Mouse (Mus musculus) G1E-ER4 (cell line): ENCODE results near the gene Commd1. TPM values are rescaled to one million over a fixed set of nuclear protein-coding genes. Genes with fewer than 3 reads are reported as not detected.

Experiments
- GATA1 ChIP-seq: IDR thresholded peaks from one replicate; pipeline ENCODE4 v1.8.0; 2012; ENCODE audit warnings: low read length, inconsistent platforms
- polyA plus RNA-seq: library from polyadenylated mRNA; stranded (reverse); fragments of >175 nt; gene quantifications from 2 replicates; pipeline ENCODE4 v1.2.3, GENCODE M21; 2012

Gene Commd1
- polyA plus RNA-seq, 1 experiment, result 29.9 TPM

GRCm38 (mm10) chr11:22864305-22865060 is 117.7 kb downstream of the Commd1 start:
- TF ChIP-seq GATA1, result no peak

DNA sequence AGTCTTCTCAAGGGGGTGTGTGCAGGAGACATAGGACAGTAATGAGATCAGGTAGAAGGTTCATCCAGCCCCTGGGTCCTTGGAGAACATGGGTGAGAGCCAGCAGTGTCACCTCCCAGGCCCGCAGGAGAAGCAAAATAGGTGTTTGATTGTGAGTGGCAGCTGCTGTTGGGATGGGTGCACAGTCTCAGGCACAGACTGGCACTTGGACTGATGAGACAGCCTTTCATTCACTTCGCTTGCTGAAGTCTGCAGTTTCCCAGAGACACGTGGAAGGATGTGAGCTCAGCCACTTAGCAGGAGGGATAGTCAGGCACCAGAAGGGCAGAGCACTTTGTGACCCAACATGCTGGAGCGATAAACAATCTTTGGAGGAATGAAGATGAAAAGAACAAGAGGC is 118.6 kb downstream of the Commd1 start:
- no peak for TF ChIP-seq GATA1

GRCm38 (mm10) chr11:22861315-22861714 is 120.9 kb downstream of the Commd1 start:
- TF ChIP-seq GATA1, result no peak

DNA sequence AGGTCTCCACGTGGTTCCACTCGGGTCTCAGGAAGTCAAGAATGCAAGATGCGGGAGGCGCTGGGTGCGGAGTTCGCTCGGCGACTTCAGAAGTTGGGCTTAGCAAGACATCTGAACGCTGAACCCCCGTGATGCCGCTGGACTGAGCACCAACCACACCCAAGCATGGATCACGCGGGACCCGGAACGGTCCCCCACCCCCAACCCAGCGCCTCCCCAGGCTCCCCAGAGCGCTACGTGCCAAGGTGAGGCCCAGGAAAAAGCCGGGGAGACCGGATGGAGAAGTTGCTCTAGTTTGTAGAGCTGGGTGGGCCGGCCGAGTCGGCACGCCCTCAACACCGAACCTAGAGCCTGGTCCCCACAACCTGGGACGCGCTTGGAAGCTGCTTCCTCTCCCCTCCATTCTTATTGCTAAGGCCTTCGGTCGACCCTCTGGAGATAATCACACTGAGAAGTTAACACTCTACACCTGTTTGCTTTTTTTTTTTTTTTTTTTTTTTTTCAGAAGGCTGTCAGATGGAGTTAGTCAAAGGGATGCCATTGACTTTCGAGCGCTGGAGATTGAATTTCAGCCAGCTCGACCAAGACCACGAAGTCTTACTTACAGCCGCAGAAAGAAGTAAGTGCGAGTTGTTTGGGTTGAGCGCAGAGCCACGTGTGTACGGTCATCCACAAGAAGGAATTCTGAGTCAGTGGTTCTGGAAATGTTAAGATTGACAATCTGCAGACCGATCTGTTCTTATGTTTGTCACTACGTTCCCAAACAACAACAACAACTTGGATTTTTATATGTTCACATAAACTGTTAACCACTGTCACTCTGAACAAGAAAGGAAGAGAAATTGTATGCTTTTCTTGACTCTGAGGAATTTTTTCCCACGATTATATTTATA is 121.6 kb downstream of the Commd1 start, which contains the start of gene B3gnt2:
TSS of gene B3gnt2 (minus strand) at position 627 of the 893 bp plus-strand sequence.
- TF ChIP-seq GATA1, result no peak

- no peak for TF ChIP-seq GATA1
Measured at GRCm38 (mm10) chr11:22859633-22860334, 122.4 kb downstream of the Commd1 start.

DNA sequence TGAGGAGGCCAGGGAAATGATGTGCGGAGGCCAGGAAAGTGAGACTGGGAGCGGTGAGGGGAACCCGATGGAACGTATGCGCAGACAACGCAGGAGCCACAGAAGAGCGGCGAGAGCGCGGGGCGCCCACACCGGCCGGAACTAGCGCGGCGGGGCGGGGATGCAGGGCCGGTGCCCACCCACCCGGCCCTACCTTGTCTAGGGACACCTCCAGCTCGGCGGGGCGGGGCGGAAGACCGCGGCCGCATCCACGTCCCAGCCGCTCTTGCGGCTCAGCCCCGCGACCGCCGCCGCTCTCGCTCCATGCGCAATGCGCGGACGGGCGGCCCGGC is 122.9 kb downstream of the Commd1 start:
- no peak for TF ChIP-seq GATA1

GRCm38 (mm10) chr11:22858441-22859300 is 123.5 kb downstream of the Commd1 start:
- no peak for TF ChIP-seq GATA1

GRCm38 (mm10) chr11:22857705-22858440 is 124.3 kb downstream of the Commd1 start:
- TF ChIP-seq GATA1, result no peak

DNA sequence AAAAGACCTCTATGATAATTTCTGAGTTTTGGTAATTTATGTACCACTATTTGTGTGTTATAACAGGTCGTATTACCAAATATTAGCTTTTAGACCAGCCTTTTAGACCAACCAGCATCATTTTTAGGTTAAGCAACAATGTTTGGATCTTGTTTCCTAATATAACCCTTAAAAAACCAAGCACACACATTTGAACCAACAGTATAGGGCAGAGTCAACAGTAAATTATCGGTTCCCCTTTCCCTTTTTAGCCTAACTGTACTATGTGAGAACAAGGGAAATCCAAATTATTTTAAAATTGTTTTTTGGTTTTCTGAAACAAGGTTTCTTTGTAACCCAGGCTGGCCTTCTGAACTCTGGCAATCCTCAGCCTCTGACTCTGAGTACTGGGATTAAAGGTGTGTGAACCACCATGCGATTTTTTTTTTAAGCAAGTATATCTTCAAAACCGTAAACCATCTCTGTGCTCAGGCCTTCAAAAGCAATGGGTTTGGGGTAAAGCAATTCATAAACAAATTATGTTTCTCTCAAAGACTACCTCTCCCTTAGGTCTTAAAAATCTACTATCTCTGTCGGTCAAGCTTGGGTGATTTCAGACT is 125.0 kb downstream of the Commd1 start:
- TF ChIP-seq GATA1, result no peak

GRCm38 (mm10) chr11:22856371-22856965 is 125.7 kb downstream of the Commd1 start:
- no peak for TF ChIP-seq GATA1

DNA sequence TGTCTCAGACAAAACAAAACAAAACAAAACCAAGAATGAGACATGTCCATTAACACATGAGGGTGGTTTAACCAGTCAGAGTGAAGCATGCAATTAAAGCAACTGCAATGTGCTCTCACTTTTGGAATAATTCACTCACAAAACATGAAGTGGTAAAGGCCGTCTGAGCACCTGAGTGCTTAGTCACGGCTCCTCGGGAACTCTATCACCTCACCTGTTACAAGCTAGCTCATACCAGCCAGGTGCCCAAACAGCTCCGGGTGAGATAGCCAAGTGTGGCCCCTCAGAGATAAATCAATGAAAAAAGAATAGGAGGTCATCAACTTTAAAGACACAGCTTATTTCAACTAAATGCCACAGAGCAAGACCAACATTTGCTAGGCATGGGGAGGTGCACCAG is 127.6 kb downstream of the Commd1 start:
- TF ChIP-seq GATA1, result no peak

DNA sequence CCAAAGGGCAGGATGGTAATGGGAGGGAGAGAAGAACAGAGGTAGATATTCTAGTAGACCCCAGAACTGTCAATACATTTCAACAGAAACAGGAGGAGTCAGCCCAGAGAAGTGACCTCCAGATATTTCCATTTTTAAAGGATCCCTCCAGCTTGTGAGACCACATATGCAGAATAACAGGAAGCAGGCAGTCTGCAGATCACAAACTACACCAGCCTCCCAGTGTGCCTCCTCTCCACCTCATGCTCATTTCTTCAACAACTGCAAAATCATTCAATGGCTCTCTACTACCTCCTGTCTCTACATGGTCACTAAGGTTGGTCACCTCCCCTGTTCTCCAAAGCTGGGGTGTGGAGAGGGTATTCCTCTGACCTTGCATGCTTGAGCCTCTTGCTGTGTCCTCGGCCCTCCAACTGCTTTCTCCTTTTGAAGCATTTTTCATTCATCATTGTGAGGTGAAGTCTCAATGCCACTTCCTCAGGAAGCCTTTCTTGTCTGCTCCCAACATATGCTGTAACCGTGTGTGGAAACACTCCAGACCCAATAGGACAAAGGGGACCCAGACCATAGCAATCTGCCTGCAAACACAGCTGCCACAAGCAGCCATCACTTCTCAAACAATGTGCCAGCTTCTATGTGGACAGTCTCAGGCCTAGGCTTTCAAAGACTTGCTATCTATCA is 128.6 kb downstream of the Commd1 start:
- TF ChIP-seq GATA1, result no peak

DNA sequence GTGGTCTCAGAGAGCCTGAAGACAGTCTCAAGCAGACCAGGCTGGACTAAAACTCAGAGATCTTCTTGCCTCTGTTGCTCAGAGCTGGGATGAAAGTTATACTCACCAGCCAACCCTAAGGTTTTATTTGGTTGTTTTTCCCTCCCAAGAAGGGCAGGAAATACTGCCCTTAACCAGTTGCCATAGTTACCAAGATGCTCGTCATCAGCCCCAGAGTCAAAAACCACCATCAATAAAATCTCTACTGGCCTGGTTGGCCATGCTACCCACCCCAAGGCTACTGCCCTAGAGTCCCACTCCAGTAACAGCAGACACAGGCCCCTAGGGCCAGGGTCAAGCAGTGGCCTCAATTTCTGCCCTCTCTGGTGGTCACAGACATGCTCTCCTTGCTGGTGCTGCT is 129.7 kb downstream of the Commd1 start:
- no peak for TF ChIP-seq GATA1
